Mouse (Mus musculus): ENCODE measurements around the gene Tex10. TPM values are rescaled to one million over a fixed set of nuclear protein-coding genes. Genes with fewer than 3 reads are reported as not detected.

Tex10 gene
- total RNA-seq, 2 experiments from 2014 or later = 11.6 to 11.7 TPM

DNA sequence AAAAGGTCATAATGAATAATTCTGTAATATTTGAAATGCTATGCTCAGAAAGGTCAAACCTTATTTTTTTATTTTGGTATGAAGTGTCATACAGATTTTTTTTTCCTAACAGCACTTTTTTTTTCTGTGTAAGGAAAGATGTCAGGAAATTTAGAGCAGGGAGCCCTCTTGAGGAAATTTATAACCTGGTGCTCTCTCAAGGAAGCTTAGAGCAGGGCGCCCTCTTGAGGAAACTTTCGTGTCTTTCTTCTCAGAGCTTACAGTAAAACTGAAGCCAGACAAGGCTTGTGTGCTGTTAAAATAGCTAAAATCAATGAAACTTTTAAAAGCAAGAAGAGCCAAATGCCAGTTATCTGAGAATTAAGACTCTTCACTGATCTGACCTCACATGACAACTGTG is 92.3 kb downstream of the Tex10 start:
- Histone ChIP-seq H3K27ac (no peak overlapping the region), H3K4me3 (no peak overlapping the region)
- peak; percentile 86 for TF ChIP-seq CTCF (IDR thresholded peaks at IDR 0.05)
- peak; percentile 63 for DNase-seq
- intact Hi-C loops (cut with DNase I) = loop anchor here (1.0 to 5.0 kb wide), 2 partner anchors 156 to 959 kb away; no protein-coding TSS in a partner anchor

Other genes starting within 250 kb of the Tex10 start
- gene Erp44, start 193.9 kb downstream of the Tex10 start, total RNA-seq (2021) = 10 to 100 TPM; 29.8 to 31.9 TPM
- gene Invs, start 193.7 kb downstream of the Tex10 start, total RNA-seq (2021) = 1 to 10 TPM; 2.5 to 2.8 TPM
- gene Msantd3, start 66.5 kb upstream of the Tex10 start, total RNA-seq (2021) = 10 to 100 TPM; 13.9 to 20.1 TPM
- gene Tmeff1, start 111.7 kb upstream of the Tex10 start, total RNA-seq (2021) = under 1 TPM; 0.38 to 0.98 TPM
- gene Cavin4, start 190.1 kb upstream of the Tex10 start, total RNA-seq (2021) = 100 to 1,000 TPM; 116 to 159 TPM

Data from gastrocnemius, adult 2 months (tissue).